Mouse (Mus musculus): ENCODE measurements at regions not wholly inside any gene's neighbourhood (a gene's known extent, or its start where the extent isn't known, plus 50 kb on each side); places are given as distances from the start of the nearest gene placed in this dataset.

DNA sequence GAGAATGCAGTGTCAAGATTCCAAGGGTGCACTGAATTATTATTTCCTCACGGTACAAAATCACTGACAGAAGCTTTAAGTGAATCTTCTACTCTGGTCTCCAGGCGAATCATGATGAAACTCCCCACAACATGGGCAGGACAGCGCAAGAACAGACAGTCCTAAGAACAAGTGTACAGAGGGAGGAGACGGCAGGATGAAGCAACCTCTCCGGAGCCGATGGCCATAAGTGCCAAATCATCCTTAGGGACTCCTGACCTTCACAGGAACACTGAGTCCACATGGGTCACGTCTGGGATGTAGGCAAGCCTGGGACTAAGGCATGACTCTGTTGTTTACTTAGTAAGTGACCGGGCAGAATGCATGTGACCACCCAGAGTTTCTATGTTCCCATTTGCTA, 110.8 kb downstream of the Arl4a start:
- H3K27ac ChIP-seq: no peak overlapping the region
- H3K4me1 ChIP-seq (replicated peaks): no peaks in the 10 kb centered on the region
- H3K9ac ChIP-seq: no peak overlapping the region
- H3K9me3 ChIP-seq (replicated peaks): no peaks in the 10 kb centered on the region
- WGBS: 79% methylated on average over 8 of the region's 8 CpGs
- H3K36me3 ChIP-seq: no peaks in the 10 kb centered on the region
- no peak for ATAC-seq (replicated peaks; ENCODE audit: insufficient number of reproducible peaks, insufficient read depth, low FRiP score, low read depth)
- no peaks in the 10 kb centered on the region for H3K27me3 ChIP-seq
- no peak overlapping the region for H3K4me2 ChIP-seq
- H3K4me3 ChIP-seq: no peak overlapping the region

DNA sequence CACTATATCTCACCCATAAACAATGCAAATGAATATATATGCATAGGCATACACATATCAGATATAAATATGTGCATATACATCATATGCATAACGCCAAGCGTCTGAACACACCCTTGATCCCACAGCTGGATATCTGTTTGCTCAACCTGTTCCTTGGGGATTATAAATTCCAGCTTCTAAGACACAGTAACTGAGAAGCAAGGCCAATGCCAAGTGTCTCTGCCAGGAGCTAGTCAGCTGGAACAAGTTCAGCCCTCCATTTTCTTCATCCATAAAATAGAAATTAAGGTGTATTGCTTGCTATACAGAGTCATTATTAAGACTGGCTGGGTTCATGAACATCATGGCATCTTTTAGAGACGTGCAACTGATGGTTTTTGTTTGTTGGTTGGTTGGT, 116.3 kb downstream of the Arl4a start:
- H3K27ac ChIP-seq: no peak overlapping the region
- H3K9ac ChIP-seq: no peak overlapping the region
- H3K27me3 ChIP-seq: no peaks in the 10 kb centered on the region
- no peaks in the 10 kb centered on the region for H3K36me3 ChIP-seq
- 82% methylated on average over 3 of the region's 3 CpGs for WGBS
- H3K4me2 ChIP-seq: no peak overlapping the region
- ATAC-seq (replicated peaks; ENCODE audit: insufficient number of reproducible peaks, insufficient read depth, low FRiP score, low read depth): no peak
- H3K9me3 ChIP-seq (replicated peaks): no peaks in the 10 kb centered on the region
- peaks cover 8% of the 10 kb centered on the region; the same call in 1 of the 2 replicates for H3K4me1 ChIP-seq (replicated peaks)
- no peak overlapping the region for H3K4me3 ChIP-seq

DNA sequence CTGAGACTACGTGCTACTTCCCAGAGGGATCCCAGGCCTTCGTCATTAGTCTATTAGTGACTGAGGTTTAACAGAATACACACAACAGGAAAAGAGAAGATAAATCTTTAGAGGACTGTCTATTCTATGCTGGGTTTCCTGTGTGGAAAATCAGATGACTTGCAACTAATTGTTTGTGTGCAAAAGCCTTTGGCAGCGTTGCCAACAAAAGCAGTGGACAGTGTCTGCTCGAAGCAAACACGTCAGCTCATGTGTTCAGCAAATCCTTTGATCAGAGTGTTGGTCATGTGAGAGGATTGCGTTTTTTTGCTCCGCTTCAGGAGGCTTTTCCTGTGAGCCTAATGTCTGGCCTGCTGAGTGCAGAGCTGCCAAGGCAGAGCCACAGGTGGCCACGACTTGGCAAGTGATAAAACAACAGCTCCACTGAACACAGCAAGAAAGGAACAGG, 117.3 kb downstream of the Arl4a start:
- H3K9me3 ChIP-seq (replicated peaks): no peaks in the 10 kb centered on the region
- no peak overlapping the region for H3K4me3 ChIP-seq
- H3K36me3 ChIP-seq: no peaks in the 10 kb centered on the region
- no peak overlapping the region for H3K9ac ChIP-seq
- H3K27ac ChIP-seq: no peak overlapping the region
- 26% methylated on average over 8 of the region's 8 CpGs for WGBS
- H3K27me3 ChIP-seq: no peaks in the 10 kb centered on the region
- ATAC-seq (replicated peaks; ENCODE audit: insufficient number of reproducible peaks, insufficient read depth, low FRiP score, low read depth): peak; percentile 83
- peaks cover 8% of the 10 kb centered on the region; the same call in 1 of the 2 replicates for H3K4me1 ChIP-seq (replicated peaks)
- no peak overlapping the region for H3K4me2 ChIP-seq

DNA sequence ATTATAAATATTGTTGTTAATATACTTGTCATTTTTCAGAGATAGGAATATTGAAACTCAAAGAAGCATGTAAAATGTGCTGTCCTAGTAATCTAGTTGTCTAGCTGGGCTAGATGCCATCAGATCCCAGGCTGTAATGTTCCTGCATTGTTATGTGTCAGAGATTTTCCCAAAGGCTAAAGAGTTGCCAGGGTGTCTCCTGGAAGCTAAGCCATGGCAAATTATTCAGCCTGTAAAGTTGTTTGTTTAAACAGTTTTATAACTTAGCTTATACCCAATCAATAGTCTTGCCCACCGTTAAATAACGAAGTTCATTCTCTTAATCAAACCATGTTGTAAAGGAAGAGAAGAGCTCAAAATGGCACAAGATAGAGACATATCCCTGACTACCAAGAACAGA, 117.9 kb downstream of the Arl4a start:
- H3K27me3 ChIP-seq: no peaks in the 10 kb centered on the region
- H3K9ac ChIP-seq: no peak overlapping the region
- WGBS: 88% methylated on average over 2 of the region's 2 CpGs
- H3K4me1 ChIP-seq (replicated peaks): peaks cover 8% of the 10 kb centered on the region; the same call in 1 of the 2 replicates
- H3K9me3 ChIP-seq (replicated peaks): no peaks in the 10 kb centered on the region
- H3K4me2 ChIP-seq: no peak overlapping the region
- H3K36me3 ChIP-seq: no peaks in the 10 kb centered on the region
- no peak overlapping the region for H3K4me3 ChIP-seq
- ATAC-seq (replicated peaks; ENCODE audit: insufficient number of reproducible peaks, insufficient read depth, low FRiP score, low read depth): no peak
- H3K27ac ChIP-seq: no peak overlapping the region

DNA sequence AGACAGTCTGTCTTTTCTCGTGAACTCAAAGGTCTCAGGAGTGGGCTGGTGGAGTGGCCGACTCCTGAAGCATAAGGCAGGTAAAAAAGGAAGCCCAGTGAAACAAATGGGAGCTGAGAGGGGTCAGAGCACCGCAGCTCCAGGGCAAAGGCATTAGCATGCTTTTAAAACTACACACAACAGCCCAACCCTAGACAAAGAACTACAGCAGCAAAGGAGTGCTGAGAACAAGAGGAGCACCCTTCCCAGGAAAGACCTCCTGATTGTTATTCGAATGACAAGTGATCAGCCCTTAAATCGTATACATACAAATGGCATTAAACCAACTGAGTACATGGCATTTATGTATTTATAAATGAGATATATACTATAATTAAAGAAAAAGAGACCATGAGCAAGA, 149.3 kb downstream of the Arl4a start:
- ATAC-seq (replicated peaks; ENCODE audit: insufficient number of reproducible peaks, insufficient read depth, low FRiP score, low read depth): no peak
- Histone ChIP-seq H3K36me3 (no peaks in the 10 kb centered on the region), H3K27ac (no peak overlapping the region), H3K4me1 (replicated peaks) (no peaks in the 10 kb centered on the region), H3K27me3 (no peaks in the 10 kb centered on the region), H3K9me3 (replicated peaks) (no peaks in the 10 kb centered on the region), H3K9ac (no peak overlapping the region), H3K4me2 (no peak overlapping the region), H3K4me3 (no peak overlapping the region)
- 70% methylated on average over 5 of the region's 5 CpGs for WGBS

DNA sequence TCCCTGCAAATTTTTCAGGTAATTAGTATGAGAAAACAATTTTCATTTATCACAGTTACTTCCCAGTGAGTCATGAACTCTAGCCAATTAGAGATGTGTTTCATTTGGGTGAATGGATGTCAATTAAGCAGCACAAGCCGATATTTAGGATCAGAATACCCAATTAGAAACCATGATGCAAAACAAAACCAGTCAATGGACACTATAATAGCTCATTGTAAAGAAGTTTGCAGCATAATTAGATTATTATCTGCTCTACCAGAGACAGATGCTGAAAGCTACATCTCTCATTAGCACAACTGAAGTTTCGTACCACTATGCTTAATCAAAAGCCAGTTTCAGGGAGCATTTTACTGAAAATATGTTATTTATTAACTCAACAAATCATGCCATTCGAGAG, 152.5 kb downstream of the Arl4a start:
- no peak overlapping the region for H3K4me3 ChIP-seq
- H3K4me2 ChIP-seq: no peak overlapping the region
- WGBS: 75% methylated on average over 3 of the region's 3 CpGs
- no peaks in the 10 kb centered on the region for H3K27me3 ChIP-seq
- H3K9ac ChIP-seq: no peak overlapping the region
- H3K27ac ChIP-seq: no peak overlapping the region
- no peak for ATAC-seq (replicated peaks; ENCODE audit: insufficient number of reproducible peaks, insufficient read depth, low FRiP score, low read depth)
- H3K36me3 ChIP-seq: no peaks in the 10 kb centered on the region
- H3K4me1 ChIP-seq (replicated peaks): no peaks in the 10 kb centered on the region
- no peaks in the 10 kb centered on the region for H3K9me3 ChIP-seq (replicated peaks)

DNA sequence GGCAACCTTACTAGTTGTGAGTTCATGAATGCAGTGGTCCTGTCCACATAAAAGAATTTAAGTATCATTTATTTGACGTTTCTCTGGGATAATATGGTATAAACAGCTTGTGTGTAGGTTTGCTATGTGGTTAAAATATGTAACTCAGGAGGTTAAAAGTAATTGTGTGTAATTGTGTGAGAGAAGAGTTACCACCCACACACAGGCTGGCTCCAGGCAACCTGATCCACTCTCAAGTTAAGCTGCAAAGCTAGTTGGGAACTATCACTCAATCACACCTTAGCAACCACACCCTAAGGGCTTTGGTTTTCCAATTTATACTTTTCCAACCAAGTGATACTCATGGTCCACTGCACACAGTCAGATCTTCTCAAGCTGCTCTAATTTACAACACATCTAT, 157.5 kb downstream of the Arl4a start:
- Histone ChIP-seq H3K9me3 (replicated peaks) (no peaks in the 10 kb centered on the region), H3K4me3 (no peak overlapping the region), H3K4me2 (no peak overlapping the region), H3K9ac (no peak overlapping the region), H3K36me3 (no peaks in the 10 kb centered on the region), H3K4me1 (replicated peaks) (no peaks in the 10 kb centered on the region), H3K27ac (no peak overlapping the region), H3K27me3 (no peaks in the 10 kb centered on the region)
- no peak for ATAC-seq (replicated peaks; ENCODE audit: insufficient number of reproducible peaks, insufficient read depth, low FRiP score, low read depth)
- 86% methylated on average over 1 of the region's 1 CpGs for WGBS

DNA sequence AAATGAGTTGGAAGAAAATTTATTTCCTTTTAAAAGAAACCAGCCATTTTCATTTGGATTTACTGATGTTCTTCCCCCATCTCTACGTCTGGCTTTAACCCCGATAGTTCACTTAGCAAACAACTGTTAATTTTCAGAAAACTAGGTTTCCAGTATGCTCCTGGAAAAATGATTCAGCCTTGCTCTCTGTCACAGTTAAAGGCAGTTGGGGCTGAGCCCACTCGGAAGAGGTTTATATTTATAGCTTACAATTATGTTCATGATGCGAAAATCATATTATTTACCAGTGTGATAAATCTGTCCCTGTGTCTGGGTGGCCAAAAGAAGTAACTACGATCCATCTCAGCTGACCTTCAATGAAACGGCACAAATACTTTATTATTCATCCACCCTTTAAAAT, 163.9 kb downstream of the Arl4a start:
- 79% methylated on average over 6 of the region's 6 CpGs for WGBS
- Histone ChIP-seq H3K4me2 (no peak overlapping the region), H3K9me3 (replicated peaks) (no peaks in the 10 kb centered on the region), H3K4me3 (no peak overlapping the region), H3K4me1 (replicated peaks) (no peaks in the 10 kb centered on the region), H3K9ac (no peak overlapping the region), H3K27ac (no peak overlapping the region), H3K27me3 (no peaks in the 10 kb centered on the region), H3K36me3 (no peaks in the 10 kb centered on the region)
- no peak for ATAC-seq (replicated peaks; ENCODE audit: insufficient number of reproducible peaks, insufficient read depth, low FRiP score, low read depth)

DNA sequence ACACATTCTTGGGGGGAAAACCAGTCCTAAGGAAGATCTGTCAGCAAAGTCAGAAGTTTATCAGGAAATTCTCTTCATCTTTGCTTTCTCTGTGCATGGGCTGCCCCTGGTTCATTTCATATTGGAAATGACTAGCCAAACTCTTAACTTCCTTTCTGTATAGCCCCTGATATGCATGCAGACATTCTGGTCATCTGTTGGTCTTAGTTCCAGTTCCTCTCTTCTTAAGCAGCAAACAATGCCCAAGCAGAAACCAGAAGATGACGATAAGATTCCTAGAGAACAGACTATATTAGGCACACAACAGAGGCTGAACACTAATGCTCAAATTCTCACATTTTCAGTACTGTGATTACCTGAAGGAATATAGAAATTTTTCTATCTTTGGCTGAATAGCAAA, 176.0 kb downstream of the Arl4a start:
- Histone ChIP-seq H3K36me3 (no peaks in the 10 kb centered on the region), H3K27ac (no peak overlapping the region), H3K9me3 (replicated peaks) (no peaks in the 10 kb centered on the region), H3K27me3 (no peaks in the 10 kb centered on the region), H3K4me2 (no peak overlapping the region), H3K4me3 (no peak overlapping the region), H3K4me1 (replicated peaks) (no peaks in the 10 kb centered on the region), H3K9ac (no peak overlapping the region)
- ATAC-seq (replicated peaks; ENCODE audit: insufficient number of reproducible peaks, insufficient read depth, low FRiP score, low read depth): no peak
- 64% methylated on average over 1 of the region's 1 CpGs for WGBS

DNA sequence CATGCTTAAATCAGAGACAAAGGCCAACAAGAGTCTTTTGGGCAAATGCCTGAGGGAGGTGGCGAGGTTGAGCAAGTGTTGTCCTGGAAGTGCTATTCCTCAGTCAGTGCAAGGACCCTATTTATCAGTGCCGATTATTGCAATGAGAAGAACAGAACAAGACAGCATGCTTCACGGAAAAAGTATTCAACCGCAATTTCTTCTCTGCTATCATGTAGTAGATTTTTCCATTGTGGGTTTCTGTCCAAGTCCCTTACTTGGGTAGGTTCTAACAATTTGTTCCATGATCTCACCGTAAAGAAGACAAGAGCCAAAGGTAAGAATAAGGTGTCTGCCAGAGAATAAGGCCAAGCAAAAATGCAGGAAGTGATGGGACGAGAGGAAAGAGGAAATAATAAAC, 186.2 kb downstream of the Arl4a start:
- Histone ChIP-seq H3K27ac (no peak overlapping the region), H3K9ac (no peak overlapping the region), H3K4me2 (no peak overlapping the region), H3K36me3 (no peaks in the 10 kb centered on the region), H3K27me3 (no peaks in the 10 kb centered on the region), H3K4me3 (no peak overlapping the region), H3K4me1 (replicated peaks) (no peaks in the 10 kb centered on the region), H3K9me3 (replicated peaks) (no peaks in the 10 kb centered on the region)
- ATAC-seq (replicated peaks; ENCODE audit: insufficient number of reproducible peaks, insufficient read depth, low FRiP score, low read depth): no peak
- 67% methylated on average over 6 of the region's 6 CpGs for WGBS

DNA sequence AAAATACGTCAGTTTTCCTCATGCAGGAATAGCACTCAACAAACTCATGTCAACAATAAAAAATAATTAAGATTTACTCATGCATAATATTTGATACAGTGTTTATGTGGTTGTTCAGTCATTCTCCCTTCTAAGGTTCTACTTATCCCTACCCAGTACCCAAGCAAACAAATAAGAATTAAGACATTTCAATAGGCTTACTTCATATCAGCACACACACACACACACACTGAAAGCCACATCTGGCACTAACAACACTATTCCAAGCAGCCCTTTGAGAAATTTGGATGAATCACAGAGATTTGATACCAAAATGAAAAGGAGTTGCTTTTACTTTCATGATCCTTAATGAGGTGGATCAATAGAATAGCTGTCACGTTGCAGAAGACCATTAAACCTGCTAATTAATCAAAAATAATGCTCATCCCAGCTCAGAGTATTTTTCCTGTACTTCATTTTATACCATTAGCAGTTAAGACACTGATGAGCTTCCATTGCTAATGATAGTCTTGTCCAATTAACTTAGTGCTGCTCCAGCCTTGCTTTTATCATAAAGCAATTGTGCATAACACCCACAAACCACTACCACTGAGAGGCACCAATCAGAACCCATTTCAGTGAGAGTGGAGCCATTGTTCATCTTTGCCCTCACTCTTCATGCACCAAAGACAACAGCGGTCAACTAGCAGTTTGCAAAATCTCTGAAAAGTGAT, 188.3 kb downstream of the Arl4a start:
- no peak overlapping the region for H3K27ac ChIP-seq
- 80% methylated on average over 3 of the region's 3 CpGs for WGBS
- H3K4me3 ChIP-seq: no peak overlapping the region
- H3K4me2 ChIP-seq: no peak overlapping the region
- ATAC-seq (replicated peaks; ENCODE audit: insufficient number of reproducible peaks, insufficient read depth, low FRiP score, low read depth): no peak
- no peaks in the 10 kb centered on the region for H3K27me3 ChIP-seq
- H3K9ac ChIP-seq: no peak overlapping the region
- H3K9me3 ChIP-seq (replicated peaks): no peaks in the 10 kb centered on the region
- no peaks in the 10 kb centered on the region for H3K4me1 ChIP-seq (replicated peaks)
- H3K36me3 ChIP-seq: no peaks in the 10 kb centered on the region

DNA sequence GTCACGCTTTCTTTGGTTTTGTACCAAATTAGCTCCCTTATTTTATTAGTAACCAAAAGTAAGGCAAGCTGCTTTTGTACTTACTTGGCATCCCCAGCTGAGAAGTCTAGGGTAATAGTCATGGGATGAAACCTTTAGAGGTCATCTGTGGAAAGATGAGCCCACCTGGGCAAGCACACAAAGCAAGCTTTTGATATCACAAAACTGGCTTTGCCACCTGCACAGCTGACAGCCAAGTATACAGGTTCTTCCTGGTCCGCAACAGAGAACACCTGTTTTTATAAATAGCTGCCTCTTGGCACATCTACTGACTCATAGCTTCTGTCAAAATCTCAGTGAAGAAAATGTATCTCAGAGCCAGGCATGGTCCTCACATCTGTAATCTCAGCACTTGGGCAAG, 197.2 kb downstream of the Arl4a start:
- H3K9ac ChIP-seq: no peak overlapping the region
- no peak overlapping the region for H3K4me3 ChIP-seq
- 82% methylated on average over 2 of the region's 2 CpGs for WGBS
- H3K4me2 ChIP-seq: no peak overlapping the region
- no peak for ATAC-seq (replicated peaks; ENCODE audit: insufficient number of reproducible peaks, insufficient read depth, low FRiP score, low read depth)
- no peak overlapping the region for H3K27ac ChIP-seq
- H3K4me1 ChIP-seq (replicated peaks): no peaks in the 10 kb centered on the region
- no peaks in the 10 kb centered on the region for H3K9me3 ChIP-seq (replicated peaks)
- no peaks in the 10 kb centered on the region for H3K27me3 ChIP-seq
- H3K36me3 ChIP-seq: no peaks in the 10 kb centered on the region
